Mouse (Mus musculus): ENCODE measurements at regions not wholly inside any gene's neighbourhood (a gene's known extent, or its start where the extent isn't known, plus 50 kb on each side); places are given as distances from the start of the nearest gene placed in this dataset.

DNA sequence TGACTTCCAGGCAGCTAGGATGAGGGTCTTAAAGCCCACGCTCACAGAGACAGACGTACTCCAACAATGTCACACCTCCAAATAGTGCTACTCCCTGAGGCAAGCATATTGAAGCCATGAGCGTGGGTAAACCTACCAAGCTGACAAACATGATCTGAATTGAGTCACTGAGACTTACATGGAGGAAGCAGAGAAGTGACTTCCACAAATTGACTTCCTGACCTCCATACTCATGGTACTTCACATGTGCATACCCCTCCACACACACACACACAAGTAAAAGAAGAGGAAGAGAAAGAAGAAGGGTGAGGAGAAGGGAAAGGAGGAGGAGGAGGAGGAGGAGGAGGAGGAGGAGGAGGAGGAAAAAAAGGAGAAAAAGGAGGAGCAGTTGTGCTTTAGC, 577.8 kb upstream of the Nrp1 start:
- Histone ChIP-seq H3K9me3 (no peaks in the 10 kb centered on the region), H3K9ac (replicated peaks) (no peak overlapping the region), H3K4me2 (replicated peaks) (no peak overlapping the region), H3K4me3 (no peak overlapping the region), H3K27ac (replicated peaks) (no peak overlapping the region), H3K27me3 (0 out of 2 replicates have a peak, but pooled peaks cover 4% of the 10 kb centered on the region), H3K36me3 (no peaks in the 10 kb centered on the region), H3K4me1 (peaks cover 16% of the 10 kb centered on the region)
- WGBS, result 95% methylated on average over 3 of the region's 3 CpGs
- ATAC-seq (ENCODE audit: low FRiP score, low read depth), result no peak

DNA sequence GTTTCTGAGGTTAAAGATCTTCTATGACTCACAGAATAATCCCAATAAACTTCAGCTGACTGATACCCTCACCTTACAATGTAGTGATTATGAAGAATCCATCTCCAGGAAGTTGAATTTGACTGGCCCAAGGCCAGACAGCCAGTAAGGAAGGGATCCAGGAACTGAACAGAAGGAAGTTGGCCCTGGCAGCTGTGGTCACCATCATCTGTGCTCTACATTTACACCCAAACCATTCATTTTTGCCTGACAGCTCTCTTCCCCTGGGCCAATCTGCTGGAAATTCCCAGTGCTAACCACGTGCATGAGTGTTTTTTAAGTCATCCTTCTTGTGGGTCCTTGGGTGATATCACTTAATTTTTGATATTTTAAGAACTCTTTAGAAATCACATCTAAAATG, 577.4 kb upstream of the Nrp1 start:
- H3K9me3 ChIP-seq, result no peaks in the 10 kb centered on the region
- 0 out of 2 replicates have a peak, but pooled peaks cover 4% of the 10 kb centered on the region for H3K27me3 ChIP-seq
- no peak overlapping the region for H3K4me2 ChIP-seq (replicated peaks)
- ATAC-seq (ENCODE audit: low FRiP score, low read depth), result no peak
- no peak overlapping the region for H3K4me3 ChIP-seq
- 86% methylated on average over 1 of the region's 1 CpGs for WGBS
- H3K27ac ChIP-seq (replicated peaks), result no peak overlapping the region
- no peak overlapping the region for H3K9ac ChIP-seq (replicated peaks)
- H3K36me3 ChIP-seq, result no peaks in the 10 kb centered on the region
- H3K4me1 ChIP-seq, result peaks cover 13% of the 10 kb centered on the region

DNA sequence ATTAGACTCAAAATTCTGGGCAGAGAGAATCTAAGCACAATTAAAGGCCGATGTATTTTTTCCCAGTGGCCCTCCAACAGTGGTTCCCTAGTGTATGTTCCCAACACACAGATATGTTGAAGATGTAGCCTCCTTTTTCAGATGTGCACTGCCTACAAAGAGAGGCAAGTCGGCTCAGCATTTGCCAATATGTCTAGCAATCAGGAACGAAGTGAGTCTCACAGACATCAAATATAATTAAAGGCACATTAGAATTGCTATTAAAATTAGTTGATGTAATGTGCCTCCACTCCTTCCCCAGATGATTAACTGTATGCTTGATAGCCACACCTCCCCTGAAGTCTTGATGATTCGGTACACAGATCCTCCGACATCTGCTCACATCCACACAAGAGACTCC, 565.8 kb upstream of the Nrp1 start:
- no peak for ATAC-seq (ENCODE audit: low FRiP score, low read depth)
- Histone ChIP-seq H3K4me2 (replicated peaks) (no peak overlapping the region), H3K36me3 (no peaks in the 10 kb centered on the region), H3K27ac (replicated peaks) (no peak overlapping the region), H3K27me3 (no peaks in the 10 kb centered on the region), H3K9me3 (no peaks in the 10 kb centered on the region), H3K9ac (replicated peaks) (no peak overlapping the region), H3K4me1 (peaks cover 7% of the 10 kb centered on the region), H3K4me3 (no peak overlapping the region)
- 93% methylated on average over 5 of the region's 5 CpGs for WGBS

DNA sequence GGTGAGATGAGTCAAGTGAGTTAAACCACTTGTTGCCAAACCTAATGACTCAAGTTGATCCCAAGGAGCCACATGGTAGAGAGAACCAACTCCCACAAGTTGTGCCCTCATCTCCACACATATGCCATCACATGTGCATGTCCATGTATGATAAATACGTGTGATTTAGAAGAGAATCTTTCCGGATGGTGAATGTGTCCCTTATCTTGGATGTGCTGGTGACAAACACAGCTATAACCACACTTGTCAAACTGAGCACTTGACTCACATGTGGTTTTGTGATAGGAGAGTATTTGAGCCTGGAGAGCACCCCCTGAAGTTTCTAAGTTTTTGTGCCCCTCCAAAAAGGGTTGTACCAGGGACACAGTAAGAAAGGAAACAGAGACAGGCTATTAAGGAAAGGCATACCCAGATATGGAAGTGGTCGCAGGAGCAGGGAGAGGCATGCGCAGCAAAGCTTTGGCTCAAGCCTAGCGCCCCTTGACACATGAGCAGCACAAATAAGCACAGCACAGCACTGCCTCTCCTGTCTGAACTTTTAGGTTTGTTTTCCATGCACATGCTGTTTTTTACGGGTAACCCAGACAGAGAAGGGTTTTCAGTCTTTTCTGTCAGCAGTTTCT, 558.4 kb upstream of the Nrp1 start:
- H3K9ac ChIP-seq (replicated peaks), result no peak overlapping the region
- no peak overlapping the region for H3K4me2 ChIP-seq (replicated peaks)
- 81% methylated on average over 6 of the region's 6 CpGs for WGBS
- no peak overlapping the region for H3K4me3 ChIP-seq
- H3K27me3 ChIP-seq, result no peaks in the 10 kb centered on the region
- H3K4me1 ChIP-seq, result peaks cover 7% of the 10 kb centered on the region
- ATAC-seq (ENCODE audit: low FRiP score, low read depth), result no peak
- H3K27ac ChIP-seq (replicated peaks), result no peak overlapping the region
- H3K9me3 ChIP-seq, result no peaks in the 10 kb centered on the region
- H3K36me3 ChIP-seq, result no peaks in the 10 kb centered on the region

DNA sequence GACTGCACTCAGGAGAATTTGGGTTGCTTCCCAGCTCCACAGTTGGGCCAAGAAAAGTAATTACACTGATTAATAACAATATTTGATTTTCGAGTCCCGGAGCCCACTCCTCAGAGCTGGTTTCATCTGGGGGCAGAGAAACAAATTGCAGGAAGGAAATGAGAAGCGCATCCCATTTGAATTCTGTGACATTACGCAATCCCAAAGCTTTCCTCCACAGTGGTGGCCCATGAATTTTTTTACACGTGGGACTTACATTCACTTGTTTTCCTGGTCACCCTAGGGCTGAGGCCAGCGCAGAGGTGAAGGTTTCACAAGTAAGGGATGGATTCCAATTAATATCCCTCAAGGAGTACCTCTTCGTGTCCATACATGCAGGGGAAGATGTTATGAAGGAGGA, 556.3 kb upstream of the Nrp1 start:
- Histone ChIP-seq H3K9me3 (no peaks in the 10 kb centered on the region), H3K9ac (replicated peaks) (no peak overlapping the region), H3K4me2 (replicated peaks) (no peak overlapping the region), H3K4me3 (no peak overlapping the region), H3K27me3 (no peaks in the 10 kb centered on the region), H3K36me3 (no peaks in the 10 kb centered on the region), H3K27ac (replicated peaks) (no peak overlapping the region), H3K4me1 (no peaks in the 10 kb centered on the region)
- no peak for ATAC-seq (ENCODE audit: low FRiP score, low read depth)
- WGBS, result 85% methylated on average over 7 of the region's 7 CpGs

DNA sequence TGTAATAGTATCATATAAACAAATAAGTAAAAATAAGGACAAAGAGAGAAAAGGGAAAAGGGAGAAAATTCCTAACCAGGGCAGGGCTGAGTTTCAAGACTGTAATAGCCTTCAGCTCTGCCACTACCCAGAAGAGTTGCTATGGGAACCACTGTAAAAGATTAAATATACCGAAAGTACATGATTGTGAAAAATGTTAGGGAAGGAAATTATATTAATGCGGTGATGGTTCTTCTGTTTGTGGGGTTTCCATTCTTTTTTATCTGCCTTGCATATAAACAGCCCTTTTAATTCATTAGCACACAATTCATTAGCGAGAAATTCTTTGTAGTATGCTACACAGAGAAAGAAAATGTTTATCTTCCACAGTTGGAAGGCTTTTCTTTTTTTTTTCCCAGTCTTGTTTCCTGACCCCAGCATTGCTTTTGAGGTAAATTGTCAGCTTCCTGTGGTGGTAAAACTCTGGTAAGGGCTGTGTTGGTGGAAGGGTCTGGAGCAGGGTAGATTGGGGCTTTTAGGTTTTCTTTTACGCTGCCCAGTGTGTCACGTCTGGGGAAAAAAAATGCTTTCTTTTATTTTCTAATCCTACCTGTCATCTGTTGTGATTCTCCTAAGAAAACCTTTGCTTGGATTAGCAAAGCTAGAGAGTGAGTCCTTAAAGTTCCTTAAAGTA, 555.6 kb upstream of the Nrp1 start:
- Histone ChIP-seq H3K36me3 (no peaks in the 10 kb centered on the region), H3K4me1 (no peaks in the 10 kb centered on the region), H3K27ac (replicated peaks) (no peak overlapping the region), H3K27me3 (no peaks in the 10 kb centered on the region), H3K9me3 (no peaks in the 10 kb centered on the region), H3K4me3 (no peak overlapping the region), H3K4me2 (replicated peaks) (no peak overlapping the region), H3K9ac (replicated peaks) (no peak overlapping the region)
- WGBS, result 66% methylated on average over 5 of the region's 5 CpGs
- no peak for ATAC-seq (ENCODE audit: low FRiP score, low read depth)

DNA sequence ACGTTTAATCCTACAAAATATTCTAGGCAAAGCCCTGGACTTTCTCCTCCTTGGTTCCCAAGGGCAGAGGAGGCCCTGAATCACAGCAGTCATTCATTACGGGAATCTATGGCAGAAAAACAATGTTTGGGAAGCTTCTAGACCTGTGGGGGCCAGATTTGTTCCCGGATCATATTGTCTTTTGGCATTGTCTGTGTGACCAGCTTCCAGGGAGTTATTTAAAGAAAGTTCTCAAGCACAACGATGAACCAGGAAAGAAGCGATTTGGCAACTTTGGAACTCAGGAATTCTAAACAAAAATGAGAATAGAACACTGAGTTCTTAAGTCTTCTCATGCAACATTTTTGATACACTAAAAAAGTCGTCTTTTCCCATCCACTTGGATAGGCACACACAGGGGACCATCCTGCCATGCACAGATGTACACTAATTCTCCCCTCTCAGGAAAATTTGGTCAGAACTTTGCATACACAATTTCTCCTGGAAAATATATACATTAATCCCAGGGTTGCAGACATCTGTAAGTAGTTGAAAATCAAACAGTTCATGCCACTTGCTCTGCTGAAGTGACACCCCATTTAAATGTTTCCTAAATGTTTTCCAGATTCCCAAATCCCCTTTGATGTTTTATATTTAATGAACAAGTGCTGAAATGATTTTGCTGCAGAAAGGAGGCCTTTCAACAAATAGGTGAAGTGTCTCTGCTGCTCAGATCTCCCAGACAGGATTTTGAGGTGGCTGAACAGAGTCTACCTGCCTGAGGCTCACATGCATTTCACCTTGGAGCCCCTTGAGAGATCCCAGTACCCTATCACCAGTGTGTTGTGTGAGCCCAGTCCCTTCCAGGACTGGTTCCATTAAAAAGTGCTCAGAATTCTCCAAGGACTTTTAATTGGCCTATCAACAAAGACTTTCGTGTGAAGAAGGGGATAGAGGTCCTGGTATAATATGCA, 548.9 kb upstream of the Nrp1 start:
- Histone ChIP-seq H3K27ac (replicated peaks) (no peak overlapping the region), H3K9me3 (no peaks in the 10 kb centered on the region), H3K9ac (replicated peaks) (no peak overlapping the region), H3K4me2 (replicated peaks) (no peak overlapping the region), H3K27me3 (no peaks in the 10 kb centered on the region), H3K4me3 (no peak overlapping the region), H3K4me1 (no peaks in the 10 kb centered on the region), H3K36me3 (no peaks in the 10 kb centered on the region)
- no peak for ATAC-seq (ENCODE audit: low FRiP score, low read depth)
- 70% methylated on average over 7 of the region's 7 CpGs for WGBS

DNA sequence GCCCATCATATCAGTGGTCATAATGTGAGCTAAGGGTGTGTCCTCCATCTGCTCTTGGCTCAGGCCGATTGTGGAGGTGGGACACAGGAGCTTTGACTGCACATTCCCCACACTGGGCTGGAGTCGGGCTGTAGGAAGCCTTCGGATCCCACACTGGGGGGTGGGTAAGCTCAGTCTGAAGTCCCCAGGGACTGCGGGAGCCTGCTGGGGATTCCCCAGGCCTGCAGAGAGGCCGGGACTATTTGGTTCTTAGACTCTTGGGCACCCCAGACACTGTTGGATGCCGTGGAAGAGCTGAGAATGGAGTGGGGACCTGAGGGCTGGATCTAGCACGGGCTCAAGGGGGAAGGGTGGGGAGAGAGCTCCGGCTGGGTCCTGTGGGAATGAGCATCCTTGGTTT, 547.1 kb upstream of the Nrp1 start:
- no peak overlapping the region for H3K9ac ChIP-seq (replicated peaks)
- no peaks in the 10 kb centered on the region for H3K9me3 ChIP-seq
- WGBS, result 85% methylated on average over 8 of the region's 8 CpGs
- no peak overlapping the region for H3K27ac ChIP-seq (replicated peaks)
- no peak overlapping the region for H3K4me3 ChIP-seq
- no peaks in the 10 kb centered on the region for H3K27me3 ChIP-seq
- H3K4me2 ChIP-seq (replicated peaks), result no peak overlapping the region
- H3K36me3 ChIP-seq, result no peaks in the 10 kb centered on the region
- no peak for ATAC-seq (ENCODE audit: low FRiP score, low read depth)
- no peaks in the 10 kb centered on the region for H3K4me1 ChIP-seq

DNA sequence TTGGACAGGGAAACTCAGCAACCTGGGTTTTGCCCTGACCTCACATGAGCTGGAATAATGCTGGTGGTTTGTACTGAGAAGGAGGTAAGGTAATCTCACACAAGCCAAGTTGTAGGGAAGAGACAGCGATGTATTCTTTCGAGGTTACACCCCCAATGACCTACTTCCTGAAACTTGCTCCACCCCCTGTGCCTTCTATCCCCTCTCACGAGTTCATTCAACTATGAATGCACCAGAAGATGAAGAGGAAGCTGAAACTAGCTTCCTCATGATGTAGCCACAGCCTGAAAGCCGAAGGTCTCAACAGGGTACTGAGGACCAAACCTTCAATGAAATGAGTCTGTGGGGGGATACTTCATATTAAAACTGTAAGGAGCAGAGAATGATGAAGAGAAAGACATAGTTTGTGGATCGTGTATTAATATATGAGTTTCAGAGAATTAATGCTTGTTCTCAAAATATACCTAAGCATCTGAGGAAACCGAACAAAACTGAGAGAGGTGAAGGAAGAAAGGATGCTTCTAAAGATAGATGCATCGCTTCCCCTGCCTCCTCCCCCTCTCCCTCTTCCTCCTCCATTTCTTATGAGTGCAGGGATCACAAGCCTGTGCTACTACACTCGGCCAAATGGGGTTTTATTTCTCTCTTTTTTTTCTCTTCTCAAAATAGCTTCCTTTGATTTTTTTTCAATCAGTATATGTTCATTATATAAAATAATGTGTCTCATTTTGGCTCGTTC, 543.5 kb upstream of the Nrp1 start:
- Histone ChIP-seq H3K27me3 (no peaks in the 10 kb centered on the region), H3K4me3 (no peak overlapping the region), H3K36me3 (no peaks in the 10 kb centered on the region), H3K9me3 (no peaks in the 10 kb centered on the region), H3K4me1 (no peaks in the 10 kb centered on the region), H3K27ac (replicated peaks) (no peak overlapping the region), H3K4me2 (replicated peaks) (no peak overlapping the region), H3K9ac (replicated peaks) (no peak overlapping the region)
- ATAC-seq (ENCODE audit: low FRiP score, low read depth), result no peak
- WGBS, result 88% methylated on average over 9 of the region's 9 CpGs

DNA sequence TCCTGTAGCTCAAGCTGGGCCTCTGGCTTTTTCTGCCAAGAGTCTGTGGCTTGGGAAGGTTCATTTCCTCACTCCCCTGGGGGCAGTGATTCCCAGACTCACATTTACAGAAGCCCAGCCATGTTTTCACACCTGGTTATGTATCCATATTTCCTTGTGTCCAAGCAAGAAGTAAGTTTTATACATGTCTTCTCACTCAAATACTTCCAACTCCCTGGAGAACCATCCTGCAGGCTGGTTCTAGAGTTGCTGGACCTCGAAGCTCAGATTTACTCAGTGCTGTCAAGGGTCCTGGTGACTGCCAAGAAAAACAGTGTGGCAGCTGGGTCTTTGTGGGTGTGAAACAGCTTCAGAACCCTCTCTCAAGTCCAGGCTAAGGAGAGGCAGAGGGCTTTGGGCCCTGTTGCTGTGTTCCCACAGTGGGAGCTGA, 537.6 kb upstream of the Nrp1 start:
- no peak overlapping the region for H3K4me2 ChIP-seq (replicated peaks)
- H3K27me3 ChIP-seq, result no peaks in the 10 kb centered on the region
- no peaks in the 10 kb centered on the region for H3K36me3 ChIP-seq
- no peaks in the 10 kb centered on the region for H3K4me1 ChIP-seq
- no peaks in the 10 kb centered on the region for H3K9me3 ChIP-seq
- no peak for ATAC-seq (ENCODE audit: low FRiP score, low read depth)
- no peak overlapping the region for H3K4me3 ChIP-seq
- 70% methylated on average over 1 of the region's 1 CpGs for WGBS
- H3K27ac ChIP-seq (replicated peaks), result no peak overlapping the region
- H3K9ac ChIP-seq (replicated peaks), result no peak overlapping the region

DNA sequence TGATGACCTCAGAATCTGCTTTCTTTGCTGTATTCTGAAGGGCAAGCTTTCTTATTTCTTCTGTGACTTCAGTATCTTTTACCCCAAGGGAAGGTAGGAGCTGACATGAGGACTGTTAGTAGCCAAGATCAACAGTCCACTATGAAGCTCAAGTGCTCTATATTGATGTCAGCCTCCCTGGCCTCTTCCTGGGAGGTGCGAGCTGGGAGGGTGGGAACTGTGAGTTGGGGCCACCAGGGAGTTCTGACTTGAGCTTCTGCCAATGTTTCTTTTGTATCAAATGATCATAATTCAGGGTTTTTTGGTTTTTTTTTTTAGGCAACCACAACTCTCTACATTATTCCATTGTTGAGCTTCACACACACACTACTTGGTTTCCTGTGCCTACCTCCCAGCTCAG, 536.8 kb upstream of the Nrp1 start:
- Histone ChIP-seq H3K9ac (replicated peaks) (no peak overlapping the region), H3K4me3 (no peak overlapping the region), H3K4me1 (no peaks in the 10 kb centered on the region), H3K36me3 (no peaks in the 10 kb centered on the region), H3K27ac (replicated peaks) (no peak overlapping the region), H3K9me3 (no peaks in the 10 kb centered on the region), H3K27me3 (no peaks in the 10 kb centered on the region), H3K4me2 (replicated peaks) (no peak overlapping the region)
- ATAC-seq (ENCODE audit: low FRiP score, low read depth), result no peak
- WGBS, result 90% methylated on average over 1 of the region's 1 CpGs

DNA sequence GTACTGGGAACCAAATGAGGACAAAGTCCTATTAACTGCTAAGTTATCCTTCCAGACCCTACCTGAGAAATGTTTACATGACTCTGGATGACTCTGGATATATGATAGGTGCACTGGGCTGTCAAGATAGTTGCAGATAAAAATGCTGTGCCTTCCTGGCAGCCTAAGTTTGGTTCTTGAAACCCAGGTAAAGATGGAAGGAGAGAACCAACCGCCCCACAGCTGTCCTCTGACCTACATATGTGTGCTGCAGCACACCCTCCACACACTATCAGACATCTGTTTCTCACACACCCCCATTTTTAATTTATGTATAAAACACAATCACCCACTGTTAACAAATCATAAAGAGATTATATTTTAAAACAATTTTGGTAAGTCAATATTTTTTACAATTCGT, 533.4 kb upstream of the Nrp1 start:
- no peak for ATAC-seq (ENCODE audit: low FRiP score, low read depth)
- Histone ChIP-seq H3K36me3 (no peaks in the 10 kb centered on the region), H3K9ac (replicated peaks) (no peak overlapping the region), H3K4me3 (no peak overlapping the region), H3K27me3 (no peaks in the 10 kb centered on the region), H3K9me3 (no peaks in the 10 kb centered on the region), H3K4me1 (no peaks in the 10 kb centered on the region), H3K4me2 (replicated peaks) (no peak overlapping the region), H3K27ac (replicated peaks) (no peak overlapping the region)
- WGBS, result 86% methylated on average over 2 of the region's 2 CpGs

Measured in midbrain, embryonic 12.5 days (tissue).